Mouse (Mus musculus) olfactory bulb, adult 2 months (tissue): Measurements from ENCODE around the gene Frmpd4.

ENCODE experiments used
- CTCF ChIP-seq: fragments of 200-500 bp; IDR thresholded peaks from 2 replicates; pipeline ENCODE4 v1.5.1; 2012; ENCODE audit warnings: low read depth, mild to moderate bottlenecking, low read length, moderate library complexity; ENCODE audit not compliant: insufficient read depth
- POLR2A ChIP-seq: fragments of 200-500 bp; IDR thresholded peaks from 2 replicates; pipeline ENCODE4 v1.6.1; 2012; ENCODE audit warnings: mild to moderate bottlenecking, low read depth, low read length, moderate library complexity; ENCODE audit not compliant: insufficient read depth

- no peak for TF ChIP-seq CTCF
- no peak for TF ChIP-seq POLR2A
Measured at GRCm38 (mm10) chrX:168569231-168569630, 7.8 kb downstream of the Frmpd4 start.
